Mouse (Mus musculus) embryo, embryonic 11 days (tissue): Measurements from ENCODE around the gene Alox15.
"Not testable (repeated sequence)": the region's sequence is repeated elsewhere in the genome, so short reads cannot be mapped to it uniquely, and the experiment has no call there.

Source experiments
- DNase-seq: peaks from one replicate; pipeline ENCODE4 v3.0.0-alpha.2; 2015

Gene Alox15

DNA sequence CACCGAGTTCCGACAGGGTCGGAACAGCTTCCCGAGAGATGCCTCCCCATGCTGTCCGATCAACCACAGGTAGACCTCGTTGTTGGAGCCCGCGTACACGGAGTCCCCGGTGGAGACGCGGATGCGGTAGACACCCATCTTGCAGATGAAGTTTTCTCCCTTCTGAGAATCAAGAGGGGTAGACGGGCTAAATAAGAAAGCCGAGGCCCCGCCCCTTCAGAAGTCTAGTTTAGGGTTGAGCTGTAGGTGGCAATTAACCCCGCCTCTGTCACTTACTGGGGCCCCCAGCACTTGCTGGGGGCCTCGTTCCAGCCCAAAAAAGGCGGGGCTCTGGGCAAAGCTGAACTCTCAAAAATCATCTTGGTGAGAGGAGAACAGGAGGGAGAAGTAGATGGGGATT, at the start of gene Alox15:
Gene Alox15, minus strand, starts transcription at position 164 of the 400 bp plus-strand sequence.
- peak; percentile 34 for DNase-seq

GRCm38 (mm10) chr11:70389421-70389820, 37.6 kb upstream of the Alox15 start:
- DNase-seq: no peak

GRCm38 (mm10) chr11:70387436-70387835, 35.6 kb upstream of the Alox15 start:
- DNase-seq: no peak

GRCm38 (mm10) chr11:70384136-70384535, 32.3 kb upstream of the Alox15 start:
- DNase-seq: no peak

GRCm38 (mm10) chr11:70381330-70381729, 29.5 kb upstream of the Alox15 start:
- no peak for DNase-seq

DNA sequence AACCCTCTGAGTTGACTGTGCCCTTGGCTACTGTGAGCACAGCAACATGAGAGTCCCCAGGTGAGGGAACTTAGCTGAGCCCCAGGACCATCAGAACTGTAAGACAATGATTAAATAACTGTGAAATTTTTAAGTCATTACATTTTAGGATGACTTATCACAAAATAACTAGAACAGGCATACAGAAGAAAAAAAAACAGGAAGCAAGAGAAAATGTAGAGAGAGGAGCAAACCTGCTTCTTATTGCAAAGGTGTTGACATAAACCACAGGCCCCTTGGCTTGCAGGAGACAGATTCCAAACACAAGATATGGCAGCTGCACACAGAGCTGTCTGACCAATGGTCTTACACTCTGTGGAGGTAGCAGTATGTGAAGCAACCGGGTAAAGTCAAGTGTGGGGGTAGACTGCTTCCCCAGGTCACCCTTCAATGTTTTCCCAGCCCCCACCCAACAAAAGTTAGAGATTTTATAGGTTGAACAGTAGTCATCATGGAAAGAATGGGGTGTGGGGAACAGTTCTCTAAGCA, 28.7 kb upstream of the Alox15 start:
- DNase-seq: no peak

GRCm38 (mm10) chr11:70376054-70376453, 24.2 kb upstream of the Alox15 start:
- no peak for DNase-seq

DNA sequence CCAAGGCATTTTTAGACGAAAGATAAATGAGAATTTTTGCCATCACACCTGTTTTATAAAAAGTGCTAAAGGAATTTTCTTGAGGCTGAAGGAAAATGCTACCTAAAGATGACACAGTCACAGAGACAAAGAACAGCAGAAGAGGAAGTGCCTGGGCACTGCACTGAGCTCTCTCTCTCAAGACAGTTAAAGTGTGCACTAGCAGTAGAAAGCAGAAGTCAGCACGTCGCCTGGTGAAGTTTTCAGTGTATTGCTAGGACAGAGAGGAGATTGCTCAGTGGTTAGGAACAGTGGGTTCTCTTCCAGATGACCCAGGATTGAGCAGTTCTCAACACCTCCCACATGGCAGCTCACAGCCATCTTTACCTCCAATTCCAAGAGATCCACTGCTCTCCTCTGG, 22.5 kb upstream of the Alox15 start:
- DNase-seq: no peak

DNA sequence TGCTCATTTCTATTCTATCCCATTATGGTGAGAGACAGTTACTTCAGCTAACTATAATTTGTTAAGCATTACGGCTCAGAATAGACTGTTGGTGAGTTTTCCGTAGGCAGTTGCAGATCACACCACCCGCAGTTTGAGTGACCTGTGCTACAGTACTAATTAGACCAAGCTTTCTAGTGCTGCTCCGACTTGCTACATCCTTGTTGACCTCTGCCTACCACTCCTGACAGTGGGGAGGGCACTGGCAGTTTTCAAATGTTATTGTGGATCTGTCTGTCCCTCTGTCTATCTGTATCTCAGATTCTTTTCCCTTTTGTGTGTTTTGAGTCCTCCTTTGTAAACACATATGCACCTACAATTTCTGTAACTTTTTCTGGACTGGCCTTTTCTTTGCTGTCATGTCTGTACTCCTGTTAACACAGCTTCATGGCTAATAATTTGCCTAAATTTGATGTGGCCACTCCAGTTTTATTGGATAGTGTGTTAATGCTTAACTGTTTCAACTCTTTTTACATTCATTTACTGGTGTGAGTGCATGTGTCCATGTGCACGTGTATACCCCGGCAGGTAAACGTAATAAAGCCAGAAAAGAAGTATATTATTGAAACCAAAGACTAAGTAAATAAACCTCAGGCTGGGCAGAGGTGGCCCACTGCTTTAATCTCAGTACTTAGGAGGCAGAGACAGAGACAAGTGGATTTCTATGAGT, 21.2 kb upstream of the Alox15 start:
- DNase-seq: no peak

- DNase-seq: no peak
These were observed 20.6 kb upstream of the Alox15 start for GRCm38 (mm10) chr11:70372396-70372795.

GRCm38 (mm10) chr11:70368626-70369025, 16.8 kb upstream of the Alox15 start:
- not testable (repeated sequence) for DNase-seq

DNA sequence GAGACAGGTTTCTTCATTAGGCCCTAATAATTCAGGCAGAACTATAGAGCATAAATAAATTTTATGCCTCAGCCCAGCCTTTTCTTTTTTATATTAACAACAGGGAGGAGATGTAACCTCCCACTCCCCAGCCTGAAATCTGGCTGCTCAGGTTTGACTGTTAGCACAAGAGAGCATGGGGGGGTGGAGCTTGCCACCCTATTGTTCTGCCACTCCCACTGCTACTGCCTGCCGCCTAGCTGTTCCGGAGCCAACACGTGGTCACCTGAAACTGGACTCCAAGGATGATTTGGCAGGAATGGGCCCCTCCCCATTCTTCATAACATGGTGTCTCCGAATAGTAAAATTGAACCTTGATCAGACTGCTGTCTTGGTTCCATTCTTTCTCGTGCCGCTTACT, 15.9 kb upstream of the Alox15 start:
- not testable (repeated sequence) for DNase-seq

GRCm38 (mm10) chr11:70348630-70349029, 3.2 kb downstream of the Alox15 start:
- no peak for DNase-seq

DNA sequence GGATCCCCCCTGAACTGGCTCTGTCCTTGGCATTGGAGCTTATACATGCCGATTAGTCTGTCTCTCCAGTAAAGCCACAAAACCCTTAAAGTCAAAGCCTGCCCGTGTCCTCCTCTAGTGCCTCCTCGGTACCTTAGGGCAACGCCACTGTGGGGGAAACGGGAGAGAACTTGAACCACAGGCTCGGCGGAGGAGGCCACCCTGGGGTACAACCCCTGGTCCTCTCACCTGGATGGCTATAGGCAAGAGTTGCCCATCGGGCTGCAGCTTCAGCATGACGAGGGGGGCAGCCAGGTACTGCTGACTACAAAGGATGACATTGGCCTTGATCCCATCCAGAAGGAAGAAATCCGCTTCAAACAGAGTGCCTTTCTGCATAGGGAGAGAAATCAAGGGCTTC, 4.0 kb downstream of the Alox15 start:
- DNase-seq: no peak

DNA sequence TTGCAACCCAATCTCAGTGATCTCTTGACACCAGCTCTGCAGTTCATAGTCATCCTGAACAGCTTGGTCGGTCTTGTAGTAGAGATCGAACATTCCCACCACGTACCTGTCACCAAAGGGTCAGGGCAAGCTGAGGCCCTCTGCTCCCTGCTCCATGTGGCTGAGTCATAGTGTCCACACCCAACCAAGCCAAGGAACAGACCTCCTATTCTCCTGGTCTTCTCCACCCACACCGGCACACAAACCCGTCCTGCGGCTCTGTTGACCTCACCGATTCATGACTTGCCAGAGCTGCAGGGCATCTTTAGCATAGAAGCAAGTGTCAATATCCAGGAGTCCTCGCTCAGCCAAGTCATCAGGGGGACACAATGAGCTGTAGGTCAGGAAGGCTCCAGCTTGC, 6.3 kb downstream of the Alox15 start:
- no peak for DNase-seq

- DNase-seq: no peak
These were observed 6.8 kb downstream of the Alox15 start for GRCm38 (mm10) chr11:70345061-70345460.

GRCm38 (mm10) chr11:70339481-70339880, 12.3 kb downstream of the Alox15 start:
- no peak for DNase-seq

DNA sequence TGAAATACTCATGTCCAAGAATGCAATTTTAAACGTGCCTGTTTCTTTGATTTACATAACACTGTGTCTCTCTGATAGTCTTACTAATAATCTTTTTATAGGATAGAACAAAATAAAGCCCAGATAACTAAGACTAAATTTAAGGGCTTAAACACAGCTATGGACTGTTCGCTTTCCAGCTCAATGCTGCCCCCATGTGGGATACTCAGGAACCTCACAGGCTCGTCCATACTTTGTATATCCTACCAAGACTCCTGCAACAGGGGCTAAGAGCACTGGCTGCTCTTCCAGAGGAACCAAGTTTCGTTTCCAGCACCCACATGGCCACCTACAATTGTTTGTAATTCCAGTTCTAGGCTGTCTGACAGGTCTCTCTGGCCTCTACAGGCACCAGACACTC, 17.4 kb downstream of the Alox15 start:
- DNase-seq: peak; percentile 50

DNA sequence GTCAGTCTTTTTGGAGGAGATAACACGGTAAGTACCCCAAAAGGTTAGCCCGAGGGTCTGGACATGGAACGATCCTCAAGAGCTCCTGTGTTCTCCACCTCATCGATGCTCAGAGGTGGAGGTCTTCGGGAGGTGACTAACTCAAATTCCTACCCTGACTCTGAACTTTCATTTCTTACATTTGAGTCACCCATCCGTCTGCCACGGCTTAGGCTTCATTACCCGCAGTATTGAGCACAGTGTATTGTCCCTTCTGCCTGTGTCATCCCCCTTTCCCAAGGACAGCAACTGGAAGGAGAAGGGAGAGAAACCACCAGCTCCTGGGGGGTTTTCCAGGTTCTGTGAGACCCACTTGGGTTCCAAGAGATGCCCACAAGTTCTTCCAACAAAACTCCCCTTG, 27.1 kb downstream of the Alox15 start:
- DNase-seq: no peak

DNA sequence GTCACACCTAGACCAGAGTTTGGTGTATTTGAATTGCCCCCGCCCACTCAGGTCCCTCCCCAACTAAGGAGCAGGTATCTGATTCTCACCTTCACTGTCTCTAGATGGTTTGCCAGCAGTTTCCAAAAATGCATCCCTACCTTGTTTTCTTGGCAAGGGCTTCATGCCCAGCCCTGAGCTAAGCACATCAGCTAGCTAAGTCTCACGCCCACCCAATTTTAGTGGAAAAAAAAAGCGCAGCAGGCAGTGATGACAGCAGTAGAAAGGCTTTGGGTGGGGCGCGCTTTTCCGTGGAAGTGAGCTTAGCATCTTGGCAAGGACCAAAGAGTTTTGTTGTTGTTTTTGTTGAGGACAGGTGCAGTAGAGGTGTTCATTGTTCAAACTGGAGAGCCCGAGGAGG, 29.3 kb downstream of the Alox15 start, which contains the start of gene Alox12e:
Gene Alox12e, minus strand, starts transcription at position 101 of the 400 bp plus-strand sequence.
- DNase-seq: no peak

- DNase-seq: peak; percentile 71
These were observed 30.2 kb downstream of the Alox15 start for GRCm38 (mm10) chr11:70321664-70322063.

- DNase-seq: no peak
These were observed 32.2 kb downstream of the Alox15 start for GRCm38 (mm10) chr11:70319614-70320013.

- peak; percentile 44 for DNase-seq
These were observed 38.0 kb downstream of the Alox15 start for GRCm38 (mm10) chr11:70313833-70314232.

DNA sequence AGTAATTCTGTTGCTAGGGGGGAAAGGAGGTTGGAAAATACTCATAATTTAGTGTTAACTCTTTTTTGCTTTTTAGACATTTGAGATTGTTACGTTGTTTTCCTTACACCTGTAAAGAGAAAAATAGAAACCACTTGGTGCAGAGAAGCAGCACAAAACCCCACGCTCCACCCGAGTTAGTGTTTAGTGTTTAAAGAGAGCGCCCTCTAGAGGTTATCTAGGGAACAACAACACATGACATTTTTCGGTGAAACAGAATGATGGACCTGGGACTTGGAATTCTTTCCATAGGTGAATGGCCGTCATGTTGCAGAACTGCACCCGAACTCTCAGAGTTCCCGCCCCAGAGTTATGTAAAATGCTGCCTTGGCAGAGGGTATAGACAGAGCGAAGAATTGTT, 42.5 kb downstream of the Alox15 start:
- peak; percentile 58 for DNase-seq

DNA sequence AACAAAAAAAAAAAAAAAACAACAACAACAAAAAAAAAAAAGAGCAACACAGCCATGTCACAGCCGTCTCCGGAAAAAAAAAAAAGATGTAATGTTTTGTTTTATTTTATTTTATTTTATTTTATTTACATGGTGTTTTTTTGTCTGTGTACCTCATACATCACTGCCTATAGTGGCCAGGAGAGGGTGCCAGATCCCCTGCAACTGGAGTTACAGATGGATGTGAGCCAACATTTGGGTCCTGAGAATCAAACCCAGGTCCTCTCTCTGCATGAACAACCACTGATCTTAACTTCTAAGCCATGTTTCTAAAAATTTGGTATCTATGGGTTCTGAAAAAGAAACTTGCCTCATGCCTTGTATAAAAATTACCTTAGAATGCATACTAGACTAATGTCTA, 43.5 kb downstream of the Alox15 start:
- no peak for DNase-seq
